In the genomic region with DNA sequence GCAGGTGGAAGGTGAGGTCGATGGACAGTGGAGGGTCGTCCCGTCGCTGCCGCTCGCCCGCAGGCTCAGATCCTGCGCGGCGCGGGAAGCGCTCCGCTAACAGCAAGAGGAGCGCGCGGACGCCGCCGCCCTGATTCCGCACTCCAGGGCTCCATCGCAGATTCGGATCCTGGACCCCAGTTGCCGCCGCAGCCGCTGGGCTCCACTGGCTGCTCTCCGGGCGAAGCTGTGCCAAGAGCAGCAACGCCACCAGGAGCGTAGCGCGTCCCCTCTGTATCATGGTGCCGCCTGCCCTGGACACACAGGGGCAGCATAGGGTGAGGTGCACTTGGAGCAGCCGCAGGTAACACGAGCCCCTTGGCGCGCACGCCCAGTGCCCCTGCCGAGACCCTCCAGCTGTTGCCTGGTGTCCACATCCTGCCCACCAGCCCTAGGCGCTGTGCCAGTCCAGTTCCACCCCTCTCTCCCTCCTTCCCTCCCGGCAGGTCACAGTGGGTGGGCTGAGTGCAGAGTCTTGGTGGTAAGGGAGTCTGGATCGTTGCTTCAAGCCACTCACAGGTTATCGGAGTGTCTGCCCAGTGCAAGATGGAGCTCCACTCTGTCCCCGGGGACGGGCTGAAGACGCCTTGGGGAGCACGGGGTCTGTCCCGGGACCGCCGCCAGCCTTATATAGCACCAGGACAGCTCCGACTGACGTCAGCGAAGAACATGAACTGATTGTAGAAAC, we compare ENCODE assay signal across 9 mouse cellular contexts. TPM values are rescaled to one million over a fixed set of nuclear protein-coding genes. Genes with fewer than 3 reads are reported as not detected.
DNase-seq lines count a peak whose midpoint lies in the region; ATAC-seq and TF ChIP-seq lines count a peak whose summit lies in the region.
"Had no signal": no experiment of that assay in that cellular context is flagged by ENCODE, and none has a peak within 500 bp of the region (broad histone marks: within the 10 kb centered on the region; RNA-seq: fewer than 3 reads in every experiment).

A gene (minus strand): TSS at position 589 of the 727 bp plus-strand sequence.

- peaks cover 10% of the 10 kb centered on the region for H3K36me3 ChIP-seq in kidney, embryonic 14.5 days (ENCODE audit: control insufficient read depth, insufficient read depth, low read length)
- peaks cover 9% of the 10 kb centered on the region for H3K36me3 ChIP-seq in heart, embryonic 15.5 days
- H3K36me3 ChIP-seq in midbrain, embryonic 13.5 days: peaks cover 9% of the 10 kb centered on the region

- peak within 1 kb of the TSS; percentile 38 for H3K4me2 ChIP-seq in kidney, embryonic 14.5 days (replicated peaks; ENCODE audit: low read depth, low read length)
- peak within 1 kb of the TSS; percentile 57 for H3K4me2 ChIP-seq in heart, embryonic 15.5 days
- peak within 1 kb of the TSS; percentile 51 for H3K4me2 ChIP-seq in midbrain, embryonic 13.5 days (replicated peaks)

- peak; percentile 61 for ATAC-seq in kidney, embryonic 14.5 days (ENCODE audit: low FRiP score, low TSS enrichment)
- no peak; the same call in 1 of the 2 replicates for ATAC-seq in heart, embryonic 15.5 days (replicated peaks; ENCODE audit: insufficient number of reproducible peaks, insufficient read depth, low FRiP score, low read depth)
- peak; percentile 60 for ATAC-seq in midbrain, embryonic 13.5 days

- H3K27me3 ChIP-seq in kidney, embryonic 14.5 days (ENCODE audit: control insufficient read depth, insufficient read depth, low read length): peaks cover 65% of the 10 kb centered on the region
- peaks cover 64% of the 10 kb centered on the region for H3K27me3 ChIP-seq in heart, embryonic 15.5 days
- H3K27me3 ChIP-seq in midbrain, embryonic 13.5 days: peaks cover 65% of the 10 kb centered on the region

- WGBS in kidney, embryonic 14.5 days: 1% methylated on average over 51 of the region's 52 CpGs
- 2% methylated on average over 52 of the region's 52 CpGs for WGBS in heart, embryonic 15.5 days
- under 1% methylated on average over 52 of the region's 52 CpGs for WGBS in midbrain, embryonic 13.5 days

- H3K27ac ChIP-seq in kidney, embryonic 14.5 days (ENCODE audit: low read depth, low read length): no peak within 1 kb of the TSS
- no peak within 1 kb of the TSS for H3K27ac ChIP-seq in heart, embryonic 15.5 days
- no peak within 1 kb of the TSS for H3K27ac ChIP-seq in midbrain, embryonic 13.5 days

- TF ChIP-seq POLR2A in brain, embryonic 14.5 days (IDR thresholded peaks at IDR 0.05; ENCODE audit: borderline replicate concordance, extremely low read depth, insufficient read depth, insufficient read length, poor library complexity, severe bottlenecking): no peak

- H3K9me3 ChIP-seq in kidney, embryonic 14.5 days (ENCODE audit: control insufficient read depth, low read length): no peaks in the 10 kb centered on the region
- no peaks in the 10 kb centered on the region for H3K9me3 ChIP-seq in heart, embryonic 15.5 days (replicated peaks)
- no peaks in the 10 kb centered on the region for H3K9me3 ChIP-seq in midbrain, embryonic 13.5 days

- DNase-seq in kidney, adult 9 months: no peak
- DNase-seq in brain, embryonic 14.5 days (ENCODE audit: low read depth): peak; percentile 3
- DNase-seq in urinary bladder, postnatal 25 days (ENCODE audit: low spot score): no peak
- DNase-seq in adrenal gland, postnatal 4 days (ENCODE audit: low spot score in 2 of 2): no peak
- no peak for DNase-seq in yolk sac, embryonic 10.5 days (ENCODE audit: low spot score)

- H3K4me3 ChIP-seq in kidney, embryonic 14.5 days (ENCODE audit: low read length): peak within 1 kb of the TSS; percentile 18
- peak within 1 kb of the TSS; percentile 31 for H3K4me3 ChIP-seq in heart, embryonic 15.5 days
- H3K4me3 ChIP-seq in midbrain, embryonic 13.5 days (replicated peaks): peak within 1 kb of the TSS; percentile 33

- no peak for TF ChIP-seq CTCF in brain, embryonic 14.5 days (IDR thresholded peaks at IDR 0.05; ENCODE audit: borderline replicate concordance, extremely low read depth, insufficient read depth, insufficient read length)

- no peak within 1 kb of the TSS for H3K9ac ChIP-seq in kidney, embryonic 14.5 days (ENCODE audit: low read depth, low read length)
- no peak within 1 kb of the TSS for H3K9ac ChIP-seq in heart, embryonic 15.5 days
- 0 out of 2 replicates have a peak within 1 kb of the TSS, but pooled peaks have one; percentile 23 for H3K9ac ChIP-seq in midbrain, embryonic 13.5 days (replicated peaks)

- H3K4me1 ChIP-seq in kidney, embryonic 14.5 days (ENCODE audit: control insufficient read depth, insufficient read depth, low read length): no peaks in the 10 kb centered on the region
- H3K4me1 ChIP-seq in heart, embryonic 15.5 days (replicated peaks): peaks cover 25% of the 10 kb centered on the region
- H3K4me1 ChIP-seq in midbrain, embryonic 13.5 days (replicated peaks): peaks cover 22% of the 10 kb centered on the region

RNA-seq across cellular contexts. Expression of the gene that starts here (rescaled TPM):
- not detected in 2 replicates for polyA plus RNA-seq in kidney, embryonic 14.5 days (2014; fragmentation: Nextera tagmentation; extraction: Ambion mirVana)
- polyA plus RNA-seq in brain, embryonic 14.5 days (2012; rRNA removed): not detected in 2 replicates
- not detected in 2 replicates for polyA plus RNA-seq in heart, embryonic 15.5 days (2015; fragmentation: Nextera tagmentation; extraction: Ambion mirVana)
- not detected in 2 replicates for polyA plus RNA-seq in midbrain, embryonic 13.5 days (2015; fragmentation: Nextera tagmentation; extraction: Ambion mirVana)
- total RNA-seq in adrenal gland, postnatal 4 days (2021): not detected
- total RNA-seq: MEL had no signal

Comparison
In these comparisons a context has a peak if more than half of its experiments do, and no peak if none do; other contexts are left out.
1. Peak in ATAC-seq, H3K4me3 ChIP-seq and H3K4me2 ChIP-seq in kidney, embryonic 14.5 days; RNA of the gene not detected or under 1 TPM.
2. Peak in DNase-seq in brain, embryonic 14.5 days; RNA of the gene not detected or under 1 TPM.
3. Peak in ATAC-seq, H3K4me3 ChIP-seq, H3K9ac ChIP-seq and H3K4me2 ChIP-seq in midbrain, embryonic 13.5 days; RNA of the gene not detected or under 1 TPM.